Mouse (Mus musculus) spleen, embryonic (tissue): ENCODE measurements at regions not wholly inside any gene's neighbourhood (a gene's known extent, or its start where the extent isn't known, plus 50 kb on each side); places are given as distances from the start of the nearest gene placed in this dataset.

Experiments
- CTCF ChIA-PET: fragments of 350-600 bp; sonication (Branson Sonifier 250); formaldehyde crosslinking; loops from one replicate; lab custom pipeline; 2022; lab: Charles Lee

DNA sequence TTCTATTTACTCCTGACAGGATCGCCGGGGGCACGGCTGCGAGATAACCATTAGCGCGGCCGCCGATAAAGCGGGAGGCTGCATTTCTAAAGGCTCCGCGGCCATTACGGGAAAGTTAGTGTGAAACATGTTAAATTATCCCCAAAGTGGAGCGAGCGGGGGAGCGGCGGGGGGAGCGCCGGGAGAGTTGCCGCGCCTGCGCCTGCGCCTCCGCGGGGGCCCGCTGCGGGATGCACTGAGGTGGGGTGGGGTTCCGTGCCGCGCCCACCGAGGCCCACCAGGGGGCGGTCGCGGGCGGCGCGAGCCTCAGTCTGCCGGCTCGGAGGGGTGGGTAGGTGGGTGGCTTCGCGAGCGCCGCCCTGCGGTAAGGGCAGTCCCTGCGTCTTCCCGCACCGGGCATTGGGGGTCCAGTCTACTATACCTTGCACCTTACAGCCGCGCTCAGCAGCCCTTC lies 71.8 kb upstream of the Pax2 start:
- CTCF ChIA-PET: interaction anchor here (0.6 kb wide), 1 partner anchor 808 kb away, joined by 3 read pairs; no protein-coding TSS in a partner anchor

DNA sequence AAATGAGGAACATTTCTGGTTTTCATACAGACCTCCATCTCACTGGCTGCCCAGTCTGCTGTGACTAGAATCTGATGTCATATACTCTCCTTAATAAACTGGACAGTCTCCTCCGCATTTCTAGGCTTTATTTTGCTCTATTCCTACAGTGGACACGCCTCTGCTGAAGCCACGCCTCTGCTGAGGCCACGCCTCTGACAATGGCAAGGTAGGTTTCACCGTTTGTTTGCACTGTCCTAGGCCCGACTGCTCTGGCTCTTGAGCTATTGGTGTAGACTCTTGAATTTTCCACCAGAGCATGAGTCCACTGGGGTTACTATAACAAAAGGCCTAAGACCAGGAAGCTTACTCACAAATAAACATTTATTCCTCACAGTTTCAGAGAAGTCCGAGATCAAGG lies 69.8 kb upstream of the Pax2 start:
- CTCF ChIA-PET: interaction anchor here (0.6 kb wide), 1 partner anchor 506 kb away, joined by 3 read pairs; no protein-coding TSS in a partner anchor

GRCm38 (mm10) chr19:44692396-44692795 lies 63.4 kb upstream of the Pax2 start:
- CTCF ChIA-PET: no interaction called here

GRCm38 (mm10) chr19:44692816-44693215 lies 63.0 kb upstream of the Pax2 start:
- CTCF ChIA-PET: no interaction called here

GRCm38 (mm10) chr19:44695331-44695730 lies 60.5 kb upstream of the Pax2 start:
- CTCF ChIA-PET: no interaction called here

GRCm38 (mm10) chr19:44696059-44696712 lies 59.7 kb upstream of the Pax2 start:
- CTCF ChIA-PET: no interaction called here

GRCm38 (mm10) chr19:44696773-44697172 lies 59.1 kb upstream of the Pax2 start:
- CTCF ChIA-PET: no interaction called here

DNA sequence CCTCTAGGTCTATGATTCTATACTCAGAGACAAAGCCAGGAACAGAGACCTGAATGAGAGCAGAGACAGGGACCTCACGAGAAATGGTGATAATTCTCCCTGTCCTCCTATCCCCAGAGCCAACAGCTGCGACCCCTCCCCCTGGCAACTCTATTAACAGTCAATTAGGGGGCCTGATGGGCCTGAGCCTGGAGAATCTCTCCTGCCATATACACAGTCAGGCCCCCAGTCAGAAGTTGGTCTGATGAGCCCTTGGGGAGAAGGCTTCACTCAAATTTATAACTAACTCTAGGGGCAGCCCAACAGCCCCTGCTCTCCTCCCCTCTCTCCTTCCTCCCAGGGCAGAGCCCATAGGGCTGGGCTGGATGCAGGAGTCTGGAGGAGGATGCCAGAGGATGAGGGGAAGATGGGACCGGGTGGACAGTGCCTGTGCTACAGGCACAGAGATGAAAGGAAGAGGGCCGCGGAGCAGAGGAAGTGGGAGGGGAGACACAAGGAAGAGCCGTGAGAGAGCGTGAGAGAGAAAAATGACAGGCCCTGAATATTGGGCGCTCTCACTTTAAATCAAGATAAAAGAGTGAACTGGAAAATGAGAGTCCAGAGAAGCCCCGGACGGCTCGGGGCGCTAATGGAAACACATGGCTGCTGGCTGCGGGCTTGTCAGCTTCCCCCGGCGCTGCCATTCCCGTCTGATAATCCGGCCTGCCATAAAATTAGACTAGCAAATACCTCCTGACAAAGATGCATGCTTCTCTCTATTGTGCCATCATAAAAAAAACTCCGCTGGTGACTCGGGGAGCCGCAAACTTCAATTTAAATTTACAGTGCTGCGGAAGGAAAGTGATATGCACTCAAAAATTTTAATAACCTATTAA lies 57.2 kb upstream of the Pax2 start:
- CTCF ChIA-PET: no interaction called here
